18 mouse cellular contexts compared by ENCODE assay signal in the genomic region with DNA sequence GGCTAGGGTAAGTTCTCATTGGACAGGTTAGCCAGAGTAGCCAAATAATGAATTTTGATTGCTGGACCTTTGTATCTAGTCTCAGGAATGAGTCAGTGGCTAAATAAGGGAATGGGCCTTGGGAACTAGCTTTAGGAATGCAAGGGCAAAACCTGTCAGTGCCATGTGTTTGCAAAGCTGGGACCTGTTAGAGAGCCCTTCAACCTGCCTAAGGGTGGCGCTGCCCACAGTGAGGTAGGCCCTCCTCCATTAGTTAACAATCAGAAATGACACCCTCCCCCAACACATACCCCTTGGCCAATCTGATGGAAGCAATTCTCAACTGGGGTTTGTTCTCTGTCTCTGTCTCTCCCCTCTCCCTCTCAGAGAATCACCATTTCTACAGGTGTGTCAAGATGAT. TPM values are rescaled to one million over a fixed set of nuclear protein-coding genes. Genes with fewer than 3 reads are reported as not detected.
"Had no signal": no experiment of that assay in that cellular context is flagged by ENCODE, and none has a peak within 500 bp of the region (broad histone marks: within the 10 kb centered on the region; RNA-seq: fewer than 3 reads in every experiment).

No protein-coding gene starts in this region.

- DNase-seq: kidney, postnatal 36 days; layer of hippocampus, adult 9-11 months; layer of hippocampus, postnatal 36 days; liver; liver, embryonic 13.5 days; liver, postnatal 0 days; lung, postnatal 14 days; retina, postnatal 1 day; right cerebral cortex, postnatal 14 days; thymus, postnatal 4 days had no signal

- H3K27ac ChIP-seq: limb, embryonic 12.5 days; liver, embryonic 13.5 days; lung, embryonic 15.5 days; macrophage; midbrain, embryonic 12.5 days; neural tube, embryonic 13.5 days; stomach, postnatal 0 days had no signal

- H3K4me1 ChIP-seq: limb, embryonic 12.5 days; lung, embryonic 15.5 days; midbrain, embryonic 12.5 days; neural tube, embryonic 13.5 days had no signal

- H3K27me3 ChIP-seq: limb, embryonic 12.5 days; liver, embryonic 13.5 days; lung, embryonic 15.5 days; megakaryocyte, embryonic 14.5 days; midbrain, embryonic 12.5 days; neural tube, embryonic 13.5 days had no signal

- H3K4me3 ChIP-seq: limb, embryonic 12.5 days; liver, embryonic 13.5 days; lung, embryonic 15.5 days; megakaryocyte, embryonic 14.5 days; midbrain, embryonic 12.5 days; neural tube, embryonic 13.5 days had no signal

- H3K36me3 ChIP-seq: limb, embryonic 12.5 days; liver, embryonic 13.5 days; lung, embryonic 15.5 days; midbrain, embryonic 12.5 days; neural tube, embryonic 13.5 days had no signal

- H3K9me3 ChIP-seq: limb, embryonic 12.5 days; liver, embryonic 13.5 days; lung, embryonic 15.5 days; megakaryocyte, embryonic 14.5 days; midbrain, embryonic 12.5 days; neural tube, embryonic 13.5 days had no signal

RNA-seq across cellular contexts. Expression of gene Siglecf, which starts 4.6 kb away (rescaled TPM):
- polyA plus RNA-seq: kidney, embryonic 16.5 days had no signal
